Mouse (Mus musculus): ENCODE measurements at regions not wholly inside any gene's neighbourhood (a gene's known extent, or its start where the extent isn't known, plus 50 kb on each side); places are given as distances from the start of the nearest gene placed in this dataset.

GRCm38 (mm10) chr6:51206712-51207505 is 225.6 kb upstream of the Nfe2l3 start:
- DNase-seq (ENCODE audit: low spot score in 2 of 2) = peak; percentile 36 to 50

- DNase-seq (ENCODE audit: low spot score in 2 of 2) = no peak
These were observed 224.7 kb upstream of the Nfe2l3 start for GRCm38 (mm10) chr6:51207587-51208361.

- DNase-seq (ENCODE audit: low spot score in 2 of 2) = peak; percentile 53 to 81
These were observed 223.6 kb upstream of the Nfe2l3 start for GRCm38 (mm10) chr6:51208660-51209396.

GRCm38 (mm10) chr6:51211418-51211817 is 221.1 kb upstream of the Nfe2l3 start:
- DNase-seq (ENCODE audit: low spot score in 2 of 2) = no peak

- DNase-seq (ENCODE audit: low spot score in 2 of 2) = no peak
These were observed 220.3 kb upstream of the Nfe2l3 start for GRCm38 (mm10) chr6:51212216-51212615.

GRCm38 (mm10) chr6:51215371-51215770 is 217.1 kb upstream of the Nfe2l3 start:
- no peak for DNase-seq (ENCODE audit: low spot score in 2 of 2)

- DNase-seq (ENCODE audit: low spot score in 2 of 2) = no peak
These were observed 216.0 kb upstream of the Nfe2l3 start for GRCm38 (mm10) chr6:51216472-51216871.

- DNase-seq (ENCODE audit: low spot score in 2 of 2) = no peak
These were observed 212.8 kb upstream of the Nfe2l3 start for GRCm38 (mm10) chr6:51219691-51220090.

- no peak for DNase-seq (ENCODE audit: low spot score in 2 of 2)
These were observed 211.7 kb upstream of the Nfe2l3 start for GRCm38 (mm10) chr6:51220778-51221177.

- DNase-seq (ENCODE audit: low spot score in 2 of 2) = no peak
These were observed 196.3 kb upstream of the Nfe2l3 start for GRCm38 (mm10) chr6:51236077-51236740.

- DNase-seq (ENCODE audit: low spot score in 2 of 2) = no peak
These were observed 192.4 kb upstream of the Nfe2l3 start for GRCm38 (mm10) chr6:51240039-51240438.

GRCm38 (mm10) chr6:51250233-51250632 is 182.2 kb upstream of the Nfe2l3 start:
- DNase-seq (ENCODE audit: low spot score in 2 of 2) = no peak

GRCm38 (mm10) chr6:51251432-51251831 is 181.0 kb upstream of the Nfe2l3 start:
- no peak for DNase-seq (ENCODE audit: low spot score in 2 of 2)

- no peak for DNase-seq (ENCODE audit: low spot score in 2 of 2)
These were observed 179.7 kb upstream of the Nfe2l3 start for GRCm38 (mm10) chr6:51252721-51253120.

- no peak for DNase-seq (ENCODE audit: low spot score in 2 of 2)
These were observed 175.8 kb upstream of the Nfe2l3 start for GRCm38 (mm10) chr6:51256631-51257030.

GRCm38 (mm10) chr6:51257524-51257923 is 174.9 kb upstream of the Nfe2l3 start:
- no peak for DNase-seq (ENCODE audit: low spot score in 2 of 2)

GRCm38 (mm10) chr6:51258304-51258703 is 174.2 kb upstream of the Nfe2l3 start:
- DNase-seq (ENCODE audit: low spot score in 2 of 2) = no peak

GRCm38 (mm10) chr6:51263595-51263994 is 168.9 kb upstream of the Nfe2l3 start:
- DNase-seq (ENCODE audit: low spot score in 2 of 2) = no peak

GRCm38 (mm10) chr6:51265329-51265728 is 167.1 kb upstream of the Nfe2l3 start:
- no peak for DNase-seq (ENCODE audit: low spot score in 2 of 2)

GRCm38 (mm10) chr6:51266721-51267120 is 165.7 kb upstream of the Nfe2l3 start:
- DNase-seq (ENCODE audit: low spot score in 2 of 2) = no peak

- no peak for DNase-seq (ENCODE audit: low spot score in 2 of 2)
These were observed 164.6 kb upstream of the Nfe2l3 start for GRCm38 (mm10) chr6:51267888-51268287.

All from layer of hippocampus, postnatal 14 days (tissue).